Mouse (Mus musculus) heart, postnatal 0 days (tissue): Measurements from ENCODE around the gene Ier2.

Experiments used
- CTCF ChIP-seq: IDR thresholded peaks from 2 replicates; pipeline ENCODE4 v1.5.1; 2016; ENCODE audit warnings: antibody characterized with exemption, control low read depth, low read depth
- EP300 ChIP-seq: IDR thresholded peaks from 2 replicates; pipeline ENCODE4 v1.6.1; 2016; ENCODE audit warnings: antibody characterized with exemption, low read depth

- TF ChIP-seq CTCF (no peak), EP300 (no peak)
Observed at GRCm38 (mm10) chr8:84703466-84704249, 41.0 kb upstream of the Ier2 start.
